Mouse (Mus musculus): ENCODE results near the gene Phb2.

DNA sequence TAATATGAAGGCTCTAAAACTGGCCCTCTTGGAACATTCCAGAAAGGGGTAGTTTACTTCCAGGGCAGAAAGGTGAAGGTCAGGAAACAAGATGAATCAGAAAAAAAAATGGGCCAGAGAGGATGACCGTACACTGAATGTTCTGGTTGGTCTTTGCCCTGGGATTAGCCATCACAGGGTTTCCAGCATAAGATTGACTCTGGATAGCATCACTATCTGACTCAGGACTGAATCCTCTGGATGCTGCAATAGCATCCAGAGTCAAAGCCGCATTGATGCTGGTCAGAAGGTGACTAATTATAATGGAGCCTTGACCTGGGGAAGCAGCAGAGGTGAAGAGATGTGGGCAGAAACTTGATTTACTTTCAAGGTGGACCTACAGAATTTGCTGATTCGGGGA lies 23.1 kb upstream of the Phb2 start:
- TF ChIP-seq CTCF (IDR thresholded peaks at IDR 0.05; ENCODE audit: control insufficient read depth, insufficient read depth, insufficient replicate concordance, low read depth, low read length): no peak
- TF ChIP-seq POLR2A (IDR thresholded peaks at IDR 0.05; ENCODE audit: control insufficient read depth, low read depth, low read length): no peak
